Mouse (Mus musculus) heart, adult 2 months (tissue): ENCODE measurements around the gene Peli1.

Experiments used
- CTCF ChIP-seq: fragments of 200-600 bp; IDR thresholded peaks from 2 replicates; pipeline ENCODE4 v1.8.1; 2022; ENCODE audit warnings: antibody characterized with exemption, mild to moderate bottlenecking, moderate library complexity
- POLR2A ChIP-seq: fragments of 200-500 bp; IDR thresholded peaks from 2 replicates; pipeline ENCODE4 v1.6.1; 2011; ENCODE audit warnings: mild to moderate bottlenecking, low read depth, low read length, control low read depth; ENCODE audit not compliant: insufficient read depth

GRCm38 (mm10) chr11:21100704-21101103 lies 9.6 kb downstream of the Peli1 start:
- TF ChIP-seq CTCF (no peak), POLR2A (no peak)
